In the genomic region with DNA sequence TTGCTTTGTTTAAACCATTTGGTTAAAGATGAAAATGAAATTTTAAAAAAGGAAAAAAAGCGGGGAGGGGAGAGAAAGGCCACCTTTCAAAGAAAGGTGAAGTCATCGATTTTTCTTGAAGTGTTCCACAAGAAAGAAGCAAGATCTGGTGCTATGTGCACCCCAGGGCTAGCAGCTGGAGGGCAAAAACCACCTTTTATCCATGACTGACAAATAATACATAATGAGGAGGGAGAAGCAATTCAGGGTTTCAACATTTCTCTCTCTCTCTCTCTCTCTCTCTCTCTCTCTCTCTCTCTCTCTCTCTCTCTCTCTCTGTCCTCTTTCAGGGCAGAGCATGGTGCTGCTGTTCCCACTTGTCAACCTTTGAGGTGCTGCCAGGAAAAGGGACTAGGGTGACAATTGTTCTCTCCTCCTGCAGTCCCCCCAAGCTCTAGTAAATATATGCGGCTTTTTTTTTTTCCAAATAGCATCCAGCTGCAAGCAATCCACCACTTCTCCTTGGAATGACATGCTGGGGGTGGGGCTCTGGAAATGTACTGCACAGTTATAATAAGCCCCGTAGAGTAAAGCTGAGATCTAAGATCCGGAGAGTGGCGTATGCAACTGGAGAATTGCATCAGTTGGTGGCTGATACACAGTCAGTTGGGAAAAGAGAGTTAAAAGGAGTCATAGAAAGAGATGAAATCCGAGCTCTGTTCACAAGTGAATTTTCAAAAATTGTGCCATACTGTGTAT, we compare ENCODE assay signal across 12 mouse cellular contexts.
DNase-seq lines count a peak whose midpoint lies in the region; ATAC-seq lines count a peak whose summit lies in the region.
"Had no signal": no experiment of that assay in that cellular context is flagged by ENCODE, and none has a peak within 500 bp of the region (broad histone marks: within the 10 kb centered on the region; RNA-seq: fewer than 3 reads in every experiment).

No protein-coding gene starts in this region.

- no peaks in the 10 kb centered on the region for H3K27me3 ChIP-seq in kidney, embryonic 16.5 days (ENCODE audit: insufficient read depth, low read length)
- H3K27me3 ChIP-seq in forebrain, embryonic 12.5 days: no peaks in the 10 kb centered on the region
- H3K27me3 ChIP-seq: heart, embryonic 15.5 days had no signal

- no peak overlapping the region for H3K4me2 ChIP-seq in kidney, embryonic 16.5 days (replicated peaks; ENCODE audit: low read depth, low read length)
- H3K4me2 ChIP-seq in forebrain, embryonic 12.5 days: peak overlapping the region; percentile 21
- H3K4me2 ChIP-seq: heart, embryonic 15.5 days had no signal

- H3K9ac ChIP-seq in kidney, embryonic 16.5 days (replicated peaks; ENCODE audit: low read length): no peak overlapping the region
- no peak overlapping the region for H3K9ac ChIP-seq in forebrain, embryonic 12.5 days
- H3K9ac ChIP-seq: heart, embryonic 15.5 days had no signal

- no peaks in the 10 kb centered on the region for H3K36me3 ChIP-seq in kidney, embryonic 16.5 days (ENCODE audit: insufficient read depth, low read length)
- no peaks in the 10 kb centered on the region for H3K36me3 ChIP-seq in forebrain, embryonic 12.5 days (replicated peaks)
- H3K36me3 ChIP-seq: heart, embryonic 15.5 days had no signal

- ATAC-seq in kidney, embryonic 16.5 days (ENCODE audit: low FRiP score, low TSS enrichment): peak; percentile 76; the same call in 1 of the 2 replicates
- ATAC-seq in forebrain, embryonic 12.5 days (ENCODE audit: low FRiP score): peak; percentile 89
- ATAC-seq in megakaryocyte, adult 5-6 weeks (ENCODE audit: poor library complexity, severe bottlenecking): no peak

- H3K27ac ChIP-seq in kidney, embryonic 16.5 days (ENCODE audit: low read length): no peak overlapping the region
- H3K27ac ChIP-seq in forebrain, embryonic 12.5 days: peak overlapping the region; percentile 71
- H3K27ac ChIP-seq: heart, embryonic 15.5 days; left cerebral cortex, adult 2 months had no signal

- DNase-seq in kidney, adult 18-20 months: no peak
- peak; percentile 64 for DNase-seq in brain, adult 2 months (ENCODE audit: low read depth, low spot score)
- DNase-seq in mesoderm, embryonic 11.5 days (ENCODE audit: low read depth, low spot score): peak; percentile 27
- DNase-seq in urinary bladder, postnatal 10 days (ENCODE audit: low spot score): no peak
- DNase-seq in c-Kit-positive CD71-positive TER-119-positive erythroid progenitor cells, embryonic 14.5 days (ENCODE audit: low spot score): no peak
- DNase-seq: adrenal gland, adult 2 months; spleen, adult 18-20 months had no signal

- H3K9me3 ChIP-seq in kidney, embryonic 16.5 days (ENCODE audit: low read length): no peaks in the 10 kb centered on the region
- no peaks in the 10 kb centered on the region for H3K9me3 ChIP-seq in forebrain, embryonic 12.5 days
- H3K9me3 ChIP-seq: heart, embryonic 15.5 days had no signal

- 53% methylated on average over 7 of the region's 7 CpGs for WGBS in kidney, embryonic 16.5 days
- WGBS in forebrain, embryonic 12.5 days: 26% methylated on average over 7 of the region's 7 CpGs

- no peak overlapping the region for H3K4me3 ChIP-seq in kidney, embryonic 16.5 days (ENCODE audit: low read length)
- H3K4me3 ChIP-seq in forebrain, embryonic 12.5 days (replicated peaks): no peak overlapping the region
- H3K4me3 ChIP-seq: heart, embryonic 15.5 days; left cerebral cortex, adult 2 months had no signal

- no peaks in the 10 kb centered on the region for H3K4me1 ChIP-seq in kidney, embryonic 16.5 days (ENCODE audit: insufficient read depth, low read length)
- peaks cover 6% of the 10 kb centered on the region; the same call in 1 of the 2 replicates for H3K4me1 ChIP-seq in forebrain, embryonic 12.5 days
- H3K4me1 ChIP-seq: heart, embryonic 15.5 days had no signal

Comparison
In these comparisons a context has a peak if more than half of its experiments do, and no peak if none do; other contexts are left out.
1. DNase-seq: peak in brain, adult 2 months (single experiment) and mesoderm, embryonic 11.5 days (single experiment); none in kidney, adult 18-20 months (single experiment), urinary bladder, postnatal 10 days (single experiment) and c-Kit-positive CD71-positive TER-119-positive erythroid progenitor cells, embryonic 14.5 days (single experiment).